ENCODE assay signal across 20 mouse cellular contexts in genomic region chr5:64419395-64419794, GRCm38 (mm10).
"Had no signal": no experiment of that assay in that cellular context is flagged by ENCODE, and none has a peak within 500 bp of the region (broad histone marks: within the 10 kb centered on the region; RNA-seq: fewer than 3 reads in every experiment).

No protein-coding gene starts in this region.

- ATAC-seq: lung, postnatal 0 days; midbrain, embryonic 13.5 days; midbrain, embryonic 15.5 days had no signal

- H3K4me3 ChIP-seq: lung, embryonic 15.5 days; megakaryocyte, embryonic 14.5 days; midbrain, embryonic 13.5 days; midbrain, embryonic 15.5 days; neural tube, embryonic 13.5 days; neural tube, embryonic 15.5 days had no signal

- H3K36me3 ChIP-seq: lung, embryonic 15.5 days; midbrain, embryonic 13.5 days; midbrain, embryonic 15.5 days; neural tube, embryonic 13.5 days; neural tube, embryonic 15.5 days had no signal

- H3K27me3 ChIP-seq: lung, embryonic 15.5 days; megakaryocyte, embryonic 14.5 days; midbrain, embryonic 13.5 days; midbrain, embryonic 15.5 days; neural tube, embryonic 15.5 days had no signal

- H3K4me1 ChIP-seq: megakaryocyte, embryonic 14.5 days; midbrain, embryonic 13.5 days; midbrain, embryonic 15.5 days had no signal

- H3K4me2 ChIP-seq: lung, embryonic 15.5 days; midbrain, embryonic 11.5 days; midbrain, embryonic 13.5 days; midbrain, embryonic 15.5 days; neural tube, embryonic 13.5 days; neural tube, embryonic 15.5 days had no signal

- H3K27ac ChIP-seq: lung, embryonic 15.5 days; macrophage; midbrain, embryonic 13.5 days; midbrain, embryonic 15.5 days; neural tube, embryonic 13.5 days; neural tube, embryonic 15.5 days had no signal

- H3K9me3 ChIP-seq: lung, embryonic 15.5 days; midbrain, embryonic 15.5 days; neural tube, embryonic 15.5 days had no signal

- H3K9ac ChIP-seq: lung, embryonic 15.5 days; midbrain, embryonic 13.5 days; midbrain, embryonic 15.5 days; neural tube, embryonic 13.5 days; neural tube, embryonic 15.5 days had no signal

- DNase-seq: lung, adult 2 months; lung, postnatal 14 days; lung, postnatal 36 days; retina, postnatal 1 day; right cerebral cortex, adult 18-20 months; right cerebral cortex, postnatal 25 days; right cerebral cortex, postnatal 4 days; spleen, adult 18-20 months; thymus, adult 18-20 months; thymus, postnatal 14 days; thymus, postnatal 36 days had no signal
